Mouse (Mus musculus) monocyte, adult 5-6 weeks (primary cell): ENCODE measurements around the gene Pzp. TPM values are rescaled to one million over a fixed set of nuclear protein-coding genes. Genes with fewer than 3 reads are reported as not detected.

ENCODE experiments used
- ATAC-seq: fragments of 153-309, 156-312 bp; replicated peaks from 2 replicates; pipeline ENCODE4 v1.8.0; 2017; ENCODE audit warnings: mild to moderate bottlenecking; ENCODE audit not compliant: low TSS enrichment, insufficient number of reproducible peaks, severe bottlenecking, poor library complexity, low FRiP score
- total RNA-seq: library from RNA; stranded (forward); fragments of 200-1000, 200-491, 200-594 nt; gene quantifications from 3 replicates; pipeline ENCODE4 v1.2.3, GENCODE M21; 2017

The Pzp gene
- total RNA-seq, 1 experiment from 2014 or later: not detected

DNA sequence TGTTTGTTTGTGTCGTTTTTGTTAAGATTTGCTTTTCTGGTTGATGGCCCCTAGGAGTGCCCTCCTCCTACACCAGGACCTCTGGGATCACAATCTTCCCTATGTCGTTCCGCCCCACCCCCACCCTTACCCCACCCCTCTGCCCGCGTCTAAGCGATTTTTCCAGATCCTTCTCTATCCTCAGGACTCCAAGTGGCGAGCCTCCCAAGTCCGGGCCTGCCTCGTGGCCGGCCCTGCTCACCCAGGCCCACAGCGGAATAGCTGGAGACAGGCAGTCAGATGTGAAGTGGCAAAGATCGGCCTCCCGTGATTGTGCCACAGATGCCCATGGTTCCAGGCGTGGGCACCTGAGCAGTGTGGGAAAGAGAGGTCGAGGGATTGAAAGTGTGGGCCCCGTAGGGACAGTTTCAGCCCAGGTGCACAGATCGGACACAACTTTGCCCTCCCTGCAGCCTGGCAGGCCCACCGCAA lies 87.6 kb downstream of the Pzp start:
- ATAC-seq: no peak

DNA sequence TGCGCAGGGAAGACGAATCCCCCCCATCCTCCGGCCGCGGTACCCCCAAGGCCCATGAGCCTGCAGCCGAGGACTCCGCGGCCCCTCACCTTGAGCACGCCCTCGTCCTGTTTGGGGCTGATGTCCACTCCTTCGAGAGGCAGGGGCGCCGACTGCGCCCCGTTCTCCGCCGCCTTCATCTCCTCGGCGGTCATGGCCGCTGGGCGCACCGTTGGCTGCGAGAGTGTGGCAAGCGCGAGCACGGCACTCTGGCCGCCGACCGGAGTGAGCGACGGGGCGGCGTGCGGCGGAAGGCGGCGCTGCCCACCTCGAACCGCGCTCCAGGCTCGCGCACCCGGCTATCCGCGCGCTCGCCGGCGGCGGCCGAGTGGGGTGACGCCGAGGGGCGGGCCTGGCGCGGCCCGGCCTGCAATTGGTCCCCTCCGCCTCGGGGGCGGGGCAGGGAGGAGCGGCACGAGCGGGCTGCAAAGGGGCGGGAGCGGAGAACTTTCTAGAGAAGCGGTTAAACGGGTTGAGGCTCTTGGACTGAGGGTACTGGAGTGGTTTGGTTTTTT lies 88.1 kb downstream of the Pzp start, which contains the start of gene Fkbp4:
TSS of gene Fkbp4 (minus strand) at position 361 of the 554 bp plus-strand sequence.
- peak; percentile 77 for ATAC-seq

DNA sequence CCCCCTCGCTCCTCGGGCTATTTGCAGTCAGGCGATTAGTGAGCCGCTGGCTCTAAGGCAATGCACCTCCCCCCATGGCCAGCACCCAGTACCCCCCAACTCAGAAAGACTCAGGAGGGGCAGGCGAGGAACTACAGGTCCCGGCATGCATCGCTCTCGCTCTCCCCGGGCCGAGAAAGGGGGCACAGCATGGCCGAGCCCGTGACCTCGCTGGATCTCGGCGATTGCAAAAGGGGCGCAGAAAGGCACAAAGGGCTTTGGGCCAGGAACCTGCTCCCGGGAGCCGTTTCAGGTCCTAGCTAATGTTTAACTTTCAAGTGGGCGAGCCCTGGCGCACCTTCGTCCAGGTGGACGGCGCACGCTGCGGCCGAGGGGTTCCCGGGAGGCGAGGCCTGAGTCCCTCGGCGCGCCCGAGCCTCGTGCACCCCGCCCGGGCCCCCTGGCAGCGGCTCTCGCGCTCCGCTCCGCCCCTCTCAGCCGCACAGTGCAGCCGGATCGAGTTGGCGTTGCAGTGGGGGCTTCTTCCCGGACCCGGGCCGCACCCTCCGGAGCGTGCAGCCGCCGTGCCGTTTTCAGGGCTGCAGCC lies 88.7 kb downstream of the Pzp start:
- peak; percentile 14; the same call in 1 of the 2 replicates for ATAC-seq

DNA sequence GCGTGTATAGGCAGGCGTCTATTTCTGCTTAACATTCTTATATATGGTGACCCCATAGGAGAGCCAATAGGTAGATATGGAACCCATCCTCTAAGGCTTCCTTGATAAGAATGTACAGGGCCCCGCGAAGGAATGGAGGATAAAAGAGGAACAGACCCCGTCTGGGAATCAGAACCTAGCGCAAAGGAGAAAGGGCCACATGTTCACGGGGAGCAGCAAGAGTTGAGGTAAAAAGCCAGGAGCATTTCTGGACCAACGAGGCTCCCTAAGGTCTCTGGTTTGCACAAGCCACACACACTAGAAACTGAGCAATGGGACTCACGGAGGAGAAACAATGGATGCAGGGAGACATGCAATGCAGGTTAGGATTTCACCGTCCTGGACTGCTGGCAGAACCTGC lies 89.2 kb downstream of the Pzp start:
- no peak for ATAC-seq

DNA sequence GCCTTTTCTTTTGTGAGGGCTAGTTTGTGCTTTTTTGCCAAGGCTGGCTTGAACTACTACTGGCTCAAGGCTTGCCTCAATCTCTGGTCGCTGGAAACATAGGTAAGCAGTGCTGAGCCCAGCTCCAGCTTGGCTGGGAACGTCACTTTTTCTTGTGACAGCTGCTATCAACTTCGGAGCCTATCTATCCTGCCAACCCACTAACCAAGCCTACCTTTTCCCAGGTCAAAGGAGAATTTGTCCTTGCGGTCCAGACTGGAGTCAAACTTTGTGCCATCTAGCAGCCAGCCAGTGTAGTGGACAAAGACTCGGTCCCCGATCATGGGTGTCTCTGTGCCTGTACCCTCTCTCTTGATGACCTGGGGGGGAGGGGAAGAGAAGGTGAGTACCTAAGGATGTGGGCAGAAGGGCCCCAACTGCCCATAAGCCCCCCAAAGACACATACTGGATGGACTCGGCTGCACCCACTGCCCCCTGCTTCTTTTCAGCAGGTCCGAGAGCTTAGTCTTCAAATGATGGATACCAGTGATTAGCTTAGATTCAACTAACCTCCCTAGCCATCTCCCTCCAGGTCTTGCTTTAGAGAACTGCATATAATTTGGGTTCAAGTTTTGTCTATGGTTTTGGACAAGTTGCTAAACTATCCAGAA lies 90.0 kb downstream of the Pzp start:
- no peak for ATAC-seq

DNA sequence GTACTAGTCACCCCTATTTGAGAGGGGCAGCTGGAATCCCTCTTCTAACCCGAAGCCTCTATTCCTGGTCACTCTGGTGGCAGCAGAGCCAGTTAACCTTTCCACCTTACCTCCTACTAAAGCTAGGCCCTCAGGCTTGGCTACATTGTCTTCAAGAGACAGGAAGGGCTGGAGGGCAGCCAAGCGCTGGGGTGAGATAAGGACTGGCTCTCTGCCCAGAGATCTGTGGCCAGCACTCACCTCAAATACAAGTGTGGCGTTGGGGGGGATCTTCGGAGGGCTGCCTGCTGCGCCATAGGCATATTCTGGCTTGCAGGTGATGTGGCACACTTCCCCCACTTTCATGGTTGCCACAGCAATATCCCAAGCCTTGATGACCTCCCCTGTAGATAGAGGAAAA lies 91.0 kb downstream of the Pzp start:
- no peak for ATAC-seq

Other genes starting within 250 kb of the Pzp start
- not detected in 3 replicates for gene Tead4, start 225.9 kb downstream of the Pzp start, total RNA-seq
- 0.48 to 1.6 TPM (median 1.2 TPM) in 3 replicates for gene Tulp3, start 170.9 kb downstream of the Pzp start, total RNA-seq
- 22.2 to 35.8 TPM (median 32.9 TPM) in 3 replicates for gene Rhno1, start 163.8 kb downstream of the Pzp start, total RNA-seq
- gene Foxm1, start 163.8 kb downstream of the Pzp start, total RNA-seq: 0.64 to 2.4 TPM (median 1.4 TPM) in 3 replicates
- gene Tex52, start 151.3 kb downstream of the Pzp start, total RNA-seq: not detected in 3 replicates
- not detected in 3 replicates for gene Gm44596, start 151.2 kb downstream of the Pzp start, total RNA-seq
- gene Nrip2, start 127.4 kb downstream of the Pzp start, total RNA-seq: not detected in 3 replicates
- 13.7 to 16.8 TPM (median 16.1 TPM) in 3 replicates for gene Itfg2, start 101.8 kb downstream of the Pzp start, total RNA-seq
- 70.0 to 110 TPM (median 79.4 TPM) in 3 replicates for gene Fkbp4, start 88.0 kb downstream of the Pzp start, total RNA-seq
- 0.19 TPM in 1 of 3 replicates, not detected in the others for gene A2ml1, start 54.9 kb upstream of the Pzp start, total RNA-seq
- gene Klrb1a, start 96.8 kb upstream of the Pzp start, total RNA-seq: 35.0 to 144 TPM (median 65.3 TPM) in 3 replicates
- gene Clec2h, start 135.7 kb upstream of the Pzp start, total RNA-seq: not detected in 3 replicates
- 8.4 to 20.4 TPM in 2 of 3 replicates, not detected in the other for gene Klrb1, start 196.3 kb upstream of the Pzp start, total RNA-seq